Mouse (Mus musculus): ENCODE results near the gene Ctbp1.

DNA sequence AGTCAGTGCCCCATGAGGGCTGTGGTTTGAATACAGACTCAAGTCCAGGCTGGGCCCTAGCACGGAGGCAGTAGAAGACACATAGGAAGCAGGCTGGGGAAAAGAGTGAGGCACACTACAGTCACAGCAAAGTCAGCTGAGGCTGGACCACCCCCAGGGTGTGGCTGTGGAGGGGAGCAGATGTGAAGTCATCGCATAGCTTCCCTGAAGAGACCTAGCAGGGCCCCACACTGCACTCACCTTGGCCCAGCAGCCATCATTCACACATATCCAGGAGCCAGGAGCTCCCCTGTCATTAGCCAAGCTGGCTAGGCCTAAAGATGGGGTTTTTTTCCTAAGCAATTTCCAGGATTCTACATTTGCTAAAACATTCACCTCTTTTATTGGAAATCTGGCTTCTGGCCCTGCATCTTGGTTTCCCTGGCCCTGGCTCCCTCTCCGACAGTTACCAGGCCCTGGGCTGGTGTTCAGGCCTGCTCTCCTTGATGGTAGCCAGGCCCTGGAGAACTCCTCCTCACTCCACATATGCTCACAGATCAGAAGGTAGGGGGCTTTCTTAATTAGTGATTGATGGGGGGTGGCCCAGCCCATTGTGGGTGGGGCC is 35.6 kb downstream of the Ctbp1 start:
- TF ChIP-seq FLI1 (IDR thresholded peaks at IDR 0.05; ENCODE audit: low read length) = no peak
- TF ChIP-seq GATA1 (IDR thresholded peaks at IDR 0.05; ENCODE audit: borderline replicate concordance, low read length) = no peak

Measured in megakaryocyte, embryonic 14.5 days (primary cell).